Mouse (Mus musculus): Measurements from ENCODE around the gene Gm6465. TPM values are rescaled to one million over a fixed set of nuclear protein-coding genes. Genes with fewer than 3 reads are reported as not detected.
"Not testable (repeated sequence)": the region's sequence is repeated elsewhere in the genome, so short reads cannot be mapped to it uniquely, and the experiment has no call there.

The Gm6465 gene
- total RNA-seq (2021), result not detected

DNA sequence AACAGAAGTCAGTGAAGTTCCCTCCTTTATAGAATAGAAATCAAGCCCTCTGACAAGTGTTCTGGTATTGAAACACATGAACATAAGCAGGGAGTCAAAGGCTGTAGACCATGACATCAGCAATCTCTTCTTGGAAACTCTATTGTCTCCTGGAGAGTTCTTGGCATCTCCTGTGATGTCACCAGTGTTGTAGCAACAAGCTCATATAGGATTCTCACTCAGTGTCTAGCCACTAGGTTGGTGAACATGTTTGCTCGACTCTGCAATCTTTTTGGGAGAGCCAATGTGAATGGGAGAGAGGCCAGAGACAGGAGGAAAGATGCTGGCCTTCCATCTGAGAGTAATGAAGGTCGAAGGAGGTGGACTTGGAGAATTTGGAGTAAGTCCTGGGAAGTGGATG lies at the start of gene Gm6465:
TSS of gene Gm6465 (plus strand) at position 301 of the 400 bp plus-strand sequence.
- intact Hi-C loops (cut with DNase I); DNase-seq (ENCODE audit: low spot score in 2 of 2): not testable (repeated sequence)

DNA sequence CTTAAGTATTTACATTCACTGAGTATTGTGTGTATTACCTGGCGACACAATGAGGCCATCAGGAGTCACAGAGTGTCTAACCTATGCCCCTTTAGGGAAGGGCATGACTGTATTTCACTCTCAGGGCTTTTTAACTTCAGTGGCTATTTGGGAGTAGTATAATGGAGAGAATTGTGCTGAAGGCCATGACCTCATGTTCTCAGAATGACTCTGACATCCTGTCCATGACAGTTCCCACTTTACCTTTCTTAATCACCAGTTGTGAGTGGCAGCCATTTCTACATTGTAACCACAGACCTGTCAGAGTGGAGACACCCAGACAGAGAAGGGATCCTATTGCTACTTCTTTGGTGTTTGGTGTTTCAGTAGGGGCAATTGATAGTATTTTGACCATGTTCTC lies 485 bp downstream of the Gm6465 start:
- intact Hi-C loops (cut with DNase I), result not testable (repeated sequence)

DNA sequence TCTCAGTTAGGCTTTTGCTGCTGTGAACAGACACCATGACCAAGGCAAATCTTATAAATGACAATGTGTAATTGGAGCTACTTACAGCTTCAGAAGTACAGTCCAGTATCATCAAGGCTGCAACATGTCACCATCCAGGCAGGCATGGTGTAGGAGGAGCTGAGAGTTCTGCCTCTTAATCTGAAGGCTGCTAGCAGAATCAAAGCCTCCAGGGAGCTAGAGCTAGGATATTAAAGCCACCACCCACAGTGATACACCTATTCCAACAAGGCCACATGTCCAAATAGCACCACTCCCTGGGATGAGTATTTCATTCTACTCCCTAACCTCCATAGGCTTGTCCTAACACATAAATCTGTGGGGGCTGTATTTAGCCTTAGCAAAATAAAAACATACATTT lies 12.6 kb downstream of the Gm6465 start:
- DNase-seq (ENCODE audit: low spot score in 2 of 2), result peak in 1 of 2 experiments; percentile 3
- intact Hi-C loops (cut with DNase I), result not testable (repeated sequence)

More for the DNA sequence above, 485 bp downstream of the Gm6465 start:
- not testable (repeated sequence) for DNase-seq (ENCODE audit: low spot score in 2 of 2)

Other genes starting within 250 kb of the Gm6465 start
- gene Gm8922, start 163.6 kb upstream of the Gm6465 start, total RNA-seq (2021), result not detected
- gene Gm8926, start 75.0 kb upstream of the Gm6465 start, total RNA-seq (2021), result not detected
- gene 4933402N22Rik, start 72.5 kb downstream of the Gm6465 start, total RNA-seq (2021), result not detected